Mouse (Mus musculus) forebrain, postnatal 0 days (tissue): Measurements from ENCODE around the gene Socs5. TPM values are rescaled to one million over a fixed set of nuclear protein-coding genes. Genes with fewer than 3 reads are reported as not detected.

Experiments used
- ATAC-seq: fragments of 200-750 bp; cut with Nextera tagmentation; 2 replicates; pipeline ENCODE4 v1.8.0; 2017; ENCODE audit warnings: mild to moderate bottlenecking, moderate library complexity
- DNase-seq: peaks from one replicate; pipeline ENCODE4 v3.0.0-alpha.2; 2015
- H3K27ac ChIP-seq: fragments of 300-500 bp; sonication (generic); 2 replicates; pipeline ENCODE4 v1.5.1; 2014; ENCODE audit warnings: low read depth, mild to moderate bottlenecking, antibody characterized with exemption, low read length, moderate library complexity, mixed read lengths
- H3K27me3 ChIP-seq: fragments of 300-500 bp; sonication (generic); 2 replicates; pipeline ENCODE4 v1.6.1; 2014; ENCODE audit warnings: mild to moderate bottlenecking, low read length, mixed read lengths; ENCODE audit not compliant: insufficient read depth
- H3K36me3 ChIP-seq: fragments of 300-500 bp; sonication (generic); 2 replicates; pipeline ENCODE4 v1.6.1; 2014; ENCODE audit warnings: mild to moderate bottlenecking, moderate library complexity; ENCODE audit not compliant: insufficient read depth
- H3K4me1 ChIP-seq: fragments of 300-500 bp; sonication (generic); 2 replicates; pipeline ENCODE4 v1.6.1; 2014; ENCODE audit warnings: antibody characterized with exemption; ENCODE audit not compliant: insufficient read depth
- H3K4me2 ChIP-seq: fragments of 300-500 bp; sonication (generic); 2 replicates; pipeline ENCODE4 v1.6.1; 2014; ENCODE audit warnings: low read depth, mild to moderate bottlenecking, moderate library complexity
- H3K4me3 ChIP-seq: fragments of 300-500 bp; sonication (generic); 2 replicates; pipeline ENCODE4 v1.5.1; 2014; ENCODE audit warnings: low read depth, low read length, mixed read lengths
- H3K9ac ChIP-seq: fragments of 300-500 bp; sonication (generic); 2 replicates; pipeline ENCODE4 v1.6.1; 2014; ENCODE audit warnings: mild to moderate bottlenecking
- H3K9me3 ChIP-seq: fragments of 300-500 bp; sonication (generic); 2 replicates; pipeline ENCODE4 v1.6.1; 2016; ENCODE audit warnings: low read length
- CTCF ChIP-seq: sonication (generic); IDR thresholded peaks from 2 replicates; pipeline ENCODE4 v1.5.1; 2016; ENCODE audit warnings: antibody characterized with exemption, control low read depth, low read depth
- WGBS: fragments of 180-500 bp; shearing (Covaris S2); extraction: QIAGEN DNeasy Blood & Tissue Kit; methylation state at CpG from one replicate; pipeline ENCODE4 v1.1.7; 2014; 5-methylcytosine and 5-hydroxymethylcytosine counted together
- polyA plus RNA-seq: library from polyadenylated mRNA; unstranded; fragments of >200 nt; fragmentation: Nextera tagmentation; extraction: Ambion mirVana; gene quantifications from 2 replicates; pipeline ENCODE4 v1.2.1, GENCODE M21; 2015
- total RNA-seq: library from RNA; depleted of rRNA; stranded (reverse); fragments of >200 nt; gene quantifications from 2 replicates; pipeline ENCODE4 v1.2.3, GENCODE M21; 2014

Socs5 gene
- total and polyA plus RNA-seq, 2 experiments from 2014 or later: 11.8 to 20.2 TPM

DNA sequence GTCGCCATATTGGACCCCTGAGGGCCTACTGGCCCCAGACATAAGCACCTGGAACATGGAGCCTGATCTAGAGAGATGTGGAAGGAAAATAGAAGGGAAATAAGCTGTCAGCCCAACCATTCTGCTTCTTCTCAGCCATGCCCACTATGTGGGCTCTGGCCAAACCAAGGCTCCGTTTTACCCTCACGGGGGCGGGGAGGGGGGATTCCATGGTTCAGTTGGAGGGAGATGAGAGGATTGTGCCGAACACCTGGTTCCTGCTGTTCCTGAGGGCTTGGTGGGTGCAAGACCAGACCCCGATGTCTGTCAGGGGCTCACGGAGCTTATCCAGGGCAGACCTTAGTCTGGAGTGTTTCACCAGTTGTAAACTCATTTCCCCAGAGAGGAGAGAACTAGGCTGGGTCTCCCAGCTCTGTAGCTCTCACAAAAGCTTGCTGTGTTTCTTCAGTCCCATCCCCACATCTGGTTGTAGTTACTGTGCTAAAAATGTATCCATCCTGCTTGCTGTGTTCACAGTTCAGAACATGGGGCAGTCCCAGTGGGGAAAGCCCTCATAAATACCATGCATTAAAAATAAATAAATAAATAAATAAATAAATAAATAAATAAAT, 56.9 kb downstream of the Socs5 start:
- WGBS: 89% methylated on average over 7 of the region's 7 CpGs
- Histone ChIP-seq H3K9me3 (no peaks in the 10 kb centered on the region), H3K4me1 (no peaks in the 10 kb centered on the region), H3K36me3 (no peaks in the 10 kb centered on the region), H3K27ac (no peak overlapping the region), H3K4me2 (no peak overlapping the region), H3K9ac (no peak overlapping the region), H3K4me3 (no peak overlapping the region), H3K27me3 (no peaks in the 10 kb centered on the region)
- no peak for DNase-seq
- ATAC-seq: no peak
- no peak for TF ChIP-seq CTCF

DNA sequence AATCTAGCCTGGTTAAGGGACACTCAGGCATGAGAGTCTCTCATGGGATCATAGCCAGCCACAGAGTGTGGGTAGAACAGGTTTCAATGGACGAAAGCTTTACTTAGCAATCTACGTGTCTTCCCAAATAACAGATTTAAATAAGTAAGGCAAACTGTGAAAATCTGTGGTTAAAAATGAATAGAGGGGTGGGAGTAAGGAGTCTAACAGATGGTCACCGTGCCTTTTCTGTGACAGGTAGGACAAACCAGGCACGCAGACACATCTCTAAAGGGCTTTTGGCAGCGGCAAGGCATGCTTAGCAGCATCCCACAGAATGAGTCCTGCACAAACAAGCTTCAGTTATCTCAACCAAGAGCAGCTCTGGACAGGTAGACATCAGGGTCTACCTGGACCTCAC, 59.9 kb downstream of the Socs5 start:
- H3K4me1 ChIP-seq: no peaks in the 10 kb centered on the region
- H3K4me2 ChIP-seq: no peak overlapping the region
- no peak overlapping the region for H3K9ac ChIP-seq
- TF ChIP-seq CTCF: no peak
- ATAC-seq (no peak), DNase-seq (no peak)
- no peak overlapping the region for H3K27ac ChIP-seq
- no peaks in the 10 kb centered on the region for H3K9me3 ChIP-seq
- no peaks in the 10 kb centered on the region for H3K27me3 ChIP-seq
- no peaks in the 10 kb centered on the region for H3K36me3 ChIP-seq
- no peak overlapping the region for H3K4me3 ChIP-seq
- WGBS: 70% methylated on average over 5 of the region's 5 CpGs

DNA sequence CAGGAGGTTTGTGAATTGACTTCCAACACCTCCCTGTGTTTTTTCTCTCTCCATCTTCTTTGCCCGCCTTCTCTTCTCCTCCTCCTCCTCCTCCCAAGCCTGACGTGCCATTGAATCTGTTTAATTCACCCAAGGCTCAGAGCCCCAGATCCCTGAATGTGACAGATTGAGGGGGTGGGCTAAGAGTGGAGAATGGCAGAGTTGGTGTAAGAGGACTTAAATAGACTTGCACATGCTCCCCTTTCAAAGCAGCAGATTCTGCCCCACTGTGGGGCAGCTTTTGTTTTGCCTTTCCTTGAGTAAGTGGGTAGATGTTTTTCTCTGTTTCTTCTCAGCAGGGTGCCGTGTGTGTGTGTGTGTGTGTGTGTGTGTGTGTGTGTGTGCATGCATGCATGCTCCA, 61.6 kb downstream of the Socs5 start:
- peak; percentile 45 for ATAC-seq
- no peaks in the 10 kb centered on the region for H3K36me3 ChIP-seq

DNA sequence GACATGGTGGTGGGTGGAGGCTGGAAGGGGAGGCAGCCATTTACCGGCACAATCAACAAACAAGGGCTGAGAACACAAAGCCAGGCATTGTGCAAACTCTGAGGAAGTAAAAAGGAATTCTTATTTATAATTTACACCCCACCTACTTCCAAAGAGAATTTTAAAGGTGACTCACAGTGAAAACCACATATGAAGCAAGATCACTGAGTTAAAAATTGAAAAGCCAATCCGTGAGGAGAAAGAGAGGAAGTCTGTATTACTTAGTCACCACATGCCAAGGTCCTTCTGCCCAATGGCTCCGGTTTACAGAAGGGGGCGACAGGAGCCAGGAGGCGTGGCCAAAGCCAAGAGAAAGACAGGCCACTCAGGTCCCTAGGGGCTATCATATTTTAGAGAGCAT, 62.9 kb downstream of the Socs5 start:
- H3K36me3 ChIP-seq: no peaks in the 10 kb centered on the region
- TF ChIP-seq CTCF: no peak
- 56% methylated on average over 5 of the region's 5 CpGs for WGBS

More for the DNA sequence above, 61.6 kb downstream of the Socs5 start:
- no peaks in the 10 kb centered on the region for H3K4me1 ChIP-seq
- no peak overlapping the region for H3K9ac ChIP-seq
- 26% methylated on average over 3 of the region's 3 CpGs for WGBS
- 0 out of 2 replicates have a peak, but pooled peaks cover 4% of the 10 kb centered on the region for H3K9me3 ChIP-seq
- no peak overlapping the region for H3K4me3 ChIP-seq
- H3K4me2 ChIP-seq: no peak overlapping the region
- no peak overlapping the region for H3K27ac ChIP-seq
- no peaks in the 10 kb centered on the region for H3K27me3 ChIP-seq
- no peak for TF ChIP-seq CTCF
- DNase-seq: peak; percentile 20

DNA sequence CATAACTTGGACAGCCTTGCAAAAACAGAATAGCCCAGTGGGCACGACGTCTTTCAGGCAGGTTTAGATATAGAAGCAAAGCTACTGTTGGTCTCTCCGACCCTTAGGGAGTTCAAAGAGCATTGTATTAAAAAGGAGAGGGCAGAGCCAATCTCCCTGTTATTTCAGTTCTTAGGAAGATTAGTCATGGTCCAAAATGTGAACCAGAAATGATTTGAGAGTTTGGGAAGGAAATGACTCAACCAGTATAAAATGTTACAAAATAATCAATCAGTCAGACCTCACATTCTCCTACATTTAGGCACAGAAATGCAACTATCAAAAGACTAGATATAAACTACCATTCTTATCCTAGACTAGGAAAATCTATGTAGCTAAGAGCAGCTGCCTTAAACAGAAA, 64.6 kb downstream of the Socs5 start:
- ATAC-seq (no peak), DNase-seq (no peak)
- TF ChIP-seq CTCF: no peak
- Histone ChIP-seq H3K4me1 (no peaks in the 10 kb centered on the region), H3K4me3 (no peak overlapping the region), H3K4me2 (no peak overlapping the region), H3K36me3 (no peaks in the 10 kb centered on the region), H3K27ac (no peak overlapping the region), H3K9me3 (0 out of 2 replicates have a peak, but pooled peaks cover 4% of the 10 kb centered on the region), H3K9ac (no peak overlapping the region), H3K27me3 (no peaks in the 10 kb centered on the region)
- 83% methylated on average over 3 of the region's 3 CpGs for WGBS

More for the DNA sequence above, 62.9 kb downstream of the Socs5 start:
- Histone ChIP-seq H3K9ac (no peak overlapping the region), H3K9me3 (0 out of 2 replicates have a peak, but pooled peaks cover 4% of the 10 kb centered on the region), H3K27ac (no peak overlapping the region), H3K4me3 (no peak overlapping the region), H3K4me2 (no peak overlapping the region), H3K4me1 (no peaks in the 10 kb centered on the region), H3K27me3 (no peaks in the 10 kb centered on the region)
- no peak for ATAC-seq
- no peak for DNase-seq

DNA sequence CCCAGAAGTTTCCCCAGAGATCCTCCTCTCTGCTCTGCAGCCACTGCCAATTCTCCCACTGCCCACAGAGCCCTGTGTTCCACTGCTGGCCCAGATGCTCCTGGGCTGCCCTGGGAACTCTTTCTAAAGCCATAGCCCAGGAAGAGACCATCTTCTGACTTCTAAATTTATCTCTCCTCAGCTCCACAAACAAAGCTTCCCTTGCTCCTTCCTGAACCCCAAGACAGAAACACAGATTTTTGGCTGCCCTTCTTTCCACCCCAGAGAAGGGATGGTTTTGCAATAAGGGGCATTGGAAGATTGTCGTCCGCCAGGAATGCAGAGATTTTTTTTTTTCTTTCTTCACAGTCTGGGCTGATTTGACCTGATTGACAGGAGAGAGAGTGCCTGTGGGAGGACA, 66.5 kb downstream of the Socs5 start:
- Histone ChIP-seq H3K27ac (no peak overlapping the region), H3K4me3 (no peak overlapping the region), H3K36me3 (no peaks in the 10 kb centered on the region), H3K4me2 (no peak overlapping the region), H3K9ac (no peak overlapping the region), H3K9me3 (0 out of 2 replicates have a peak, but pooled peaks cover 4% of the 10 kb centered on the region), H3K4me1 (no peaks in the 10 kb centered on the region), H3K27me3 (no peaks in the 10 kb centered on the region)
- no peak for DNase-seq
- 91% methylated on average over 2 of the region's 2 CpGs for WGBS
- no peak for ATAC-seq
- no peak for TF ChIP-seq CTCF

DNA sequence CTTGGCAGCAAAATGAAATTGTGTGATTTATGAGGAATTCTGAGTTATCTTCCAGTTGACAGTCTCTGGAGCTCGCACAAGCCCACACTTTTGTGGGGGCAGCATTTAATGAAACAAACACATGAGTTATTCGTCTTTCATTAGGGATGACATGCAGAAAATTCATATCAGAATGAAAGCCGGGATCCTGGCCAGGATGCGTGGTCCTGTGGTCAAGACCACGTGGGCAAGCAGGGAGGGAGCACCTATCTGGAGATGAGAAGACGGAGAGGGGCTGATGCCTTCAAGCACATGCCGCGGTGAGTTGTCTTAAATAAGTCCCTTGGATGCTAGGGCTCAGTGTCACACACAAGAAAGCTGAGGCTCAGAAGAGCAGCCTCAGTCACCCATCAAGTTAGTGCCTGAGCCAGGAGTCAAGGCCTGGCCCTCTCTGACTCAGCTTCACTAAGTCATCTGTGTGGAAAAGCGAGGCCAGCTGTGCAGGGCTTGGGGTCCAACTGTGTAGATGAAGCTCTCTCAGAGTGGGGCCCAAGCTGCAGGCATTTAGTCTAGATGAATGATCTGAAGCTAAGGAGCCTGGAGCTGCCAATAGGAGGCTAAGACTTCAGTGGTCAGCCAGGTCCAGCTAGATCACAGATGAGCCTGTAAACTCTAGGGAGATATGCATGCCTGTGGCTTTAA, 67.3 kb downstream of the Socs5 start:
- ATAC-seq (no peak), DNase-seq (no peak)
- H3K4me2 ChIP-seq: no peak overlapping the region
- no peaks in the 10 kb centered on the region for H3K27me3 ChIP-seq
- WGBS: 90% methylated on average over 9 of the region's 9 CpGs
- no peak for TF ChIP-seq CTCF
- H3K4me1 ChIP-seq: no peaks in the 10 kb centered on the region
- no peak overlapping the region for H3K27ac ChIP-seq
- no peak overlapping the region for H3K9ac ChIP-seq
- H3K36me3 ChIP-seq: no peaks in the 10 kb centered on the region
- no peak overlapping the region for H3K4me3 ChIP-seq
- 0 out of 2 replicates have a peak, but pooled peaks cover 4% of the 10 kb centered on the region for H3K9me3 ChIP-seq
